Mouse (Mus musculus) c-Kit-positive CD71-positive TER-119-positive erythroid progenitor cells, embryonic 14.5 days (primary cell): ENCODE results near the gene Olfr1440.

ENCODE experiments used
- DNase-seq: peaks from one replicate; pipeline ENCODE4 v3.0.0-alpha.2; 2013; ENCODE audit warnings: low spot score

Gene Olfr1440

DNA sequence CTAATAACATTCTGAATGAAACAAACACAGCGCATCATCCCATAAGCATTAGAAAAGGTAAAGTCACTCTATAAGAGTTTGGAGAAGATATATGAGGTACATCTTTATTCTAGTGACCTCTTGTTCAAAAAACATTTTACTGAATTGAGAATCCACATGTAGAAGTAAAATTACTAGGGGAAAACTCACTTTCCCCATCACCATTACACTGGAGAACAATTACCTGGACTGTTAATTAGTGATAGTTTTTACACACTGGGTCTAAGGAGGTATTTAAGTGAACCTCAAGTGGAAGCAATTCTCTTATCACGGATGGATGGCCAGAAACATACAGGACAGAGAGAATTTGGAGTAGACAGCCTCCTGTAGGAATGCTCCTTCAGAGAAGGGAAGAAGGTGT, at the start of gene Olfr1440:
Gene Olfr1440, plus strand, starts transcription at position 301 of the 400 bp plus-strand sequence.
- no peak for DNase-seq

DNA sequence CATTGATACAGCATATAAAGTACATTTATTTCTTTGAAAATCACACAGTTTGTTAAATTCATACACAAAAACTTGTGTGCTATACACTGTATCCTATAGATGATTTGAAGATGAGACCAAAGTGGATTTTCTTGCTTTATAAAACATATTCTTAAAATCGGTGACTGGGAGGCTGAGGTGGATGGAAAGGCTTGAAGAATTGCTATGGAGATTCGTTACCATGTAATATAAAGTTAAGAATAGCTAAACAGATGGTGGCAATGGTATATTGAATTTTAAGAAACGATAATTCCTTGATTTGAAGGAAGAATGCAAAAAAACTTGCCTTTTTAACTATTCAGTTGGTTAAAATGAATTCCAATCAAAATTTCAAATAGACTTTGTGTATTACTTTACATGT, 14.1 kb upstream of the Olfr1440 start:
- DNase-seq, result no peak

DNA sequence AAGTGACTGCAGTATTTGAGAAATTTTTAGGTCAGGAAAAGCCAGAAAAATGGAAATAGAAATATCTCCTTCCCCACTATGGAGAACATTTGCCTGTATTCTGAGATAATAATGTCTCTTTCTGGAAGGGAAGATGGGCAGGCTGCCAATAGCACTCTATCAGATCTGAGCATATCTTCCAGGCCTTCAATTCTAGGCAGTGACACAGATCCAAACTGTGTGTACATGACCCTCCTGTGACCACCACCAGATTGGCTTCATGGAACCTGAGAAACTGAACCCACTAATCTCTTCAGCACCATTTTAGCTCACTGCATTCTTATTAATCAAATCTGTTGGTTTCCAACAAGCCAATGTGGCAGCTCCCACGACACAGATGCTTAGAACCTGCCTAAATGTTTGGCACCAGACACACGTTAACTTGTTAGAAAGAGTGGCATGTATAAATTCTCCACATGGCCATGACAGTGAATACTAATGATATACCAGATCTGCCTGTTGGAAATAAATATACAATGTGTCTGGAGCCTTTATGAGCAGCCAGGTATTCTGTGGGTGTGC, 12.5 kb upstream of the Olfr1440 start:
- DNase-seq, result no peak

DNA sequence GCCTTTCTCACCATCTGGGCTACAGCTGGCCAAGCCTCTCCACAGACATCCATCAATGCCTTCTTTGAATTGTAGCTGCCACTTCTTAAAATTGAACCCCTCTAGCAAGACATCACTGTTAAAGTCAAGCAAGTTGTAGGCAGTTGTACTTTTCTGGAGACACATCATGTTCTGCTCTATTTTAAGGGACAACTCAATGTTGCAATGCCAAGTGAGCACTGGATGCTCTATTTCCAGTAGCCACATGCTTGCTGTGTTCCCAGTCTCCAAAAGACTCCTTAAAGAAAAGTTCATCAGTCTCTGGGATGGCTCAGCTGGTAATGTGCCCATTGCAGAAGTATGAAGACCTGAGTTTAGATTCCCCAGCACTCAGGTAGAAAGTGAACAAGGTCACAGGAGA, 26.7 kb downstream of the Olfr1440 start:
- no peak for DNase-seq

DNA sequence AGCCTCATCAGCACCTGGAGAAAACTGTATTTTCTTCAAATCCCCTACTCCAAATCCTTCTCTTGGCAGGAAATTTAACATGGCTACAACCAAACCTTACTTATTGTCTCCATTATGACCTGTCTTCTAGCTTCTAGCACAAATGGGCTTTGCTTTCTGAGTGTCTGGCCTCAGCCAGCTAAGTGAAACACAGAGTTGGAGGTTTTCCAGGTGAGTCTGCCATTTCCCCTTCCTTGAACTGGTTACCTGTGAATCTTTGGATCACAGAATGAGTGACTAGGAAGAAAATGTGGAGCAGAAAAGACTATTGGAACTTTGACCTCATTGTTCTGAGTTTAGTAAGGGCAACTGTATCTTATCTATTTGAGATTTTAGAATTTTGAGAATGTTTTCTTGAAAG, 30.3 kb downstream of the Olfr1440 start, which contains the start of gene Olfr1441:
Gene Olfr1441, plus strand, starts transcription at position 73 of the 400 bp plus-strand sequence.
- no peak for DNase-seq

DNA sequence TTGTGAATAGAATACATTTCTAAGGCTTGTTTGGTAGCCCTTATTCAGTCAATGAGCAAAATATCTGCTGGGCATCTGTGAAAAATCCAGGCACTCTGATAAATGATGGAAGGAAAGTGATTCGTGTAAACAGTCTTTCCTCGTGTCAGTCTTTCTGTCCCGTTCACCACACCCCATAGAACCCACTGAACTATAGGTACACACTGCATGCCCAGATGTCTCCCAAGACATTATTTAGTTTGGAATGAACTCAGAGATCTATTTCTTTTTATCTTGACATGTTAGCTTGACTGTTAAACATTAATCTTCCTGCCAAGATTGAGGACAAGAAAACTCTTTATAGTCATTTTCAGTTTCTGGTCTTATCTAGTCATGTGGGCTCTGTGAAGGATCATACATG, 31.2 kb downstream of the Olfr1440 start:
- no peak for DNase-seq

DNA sequence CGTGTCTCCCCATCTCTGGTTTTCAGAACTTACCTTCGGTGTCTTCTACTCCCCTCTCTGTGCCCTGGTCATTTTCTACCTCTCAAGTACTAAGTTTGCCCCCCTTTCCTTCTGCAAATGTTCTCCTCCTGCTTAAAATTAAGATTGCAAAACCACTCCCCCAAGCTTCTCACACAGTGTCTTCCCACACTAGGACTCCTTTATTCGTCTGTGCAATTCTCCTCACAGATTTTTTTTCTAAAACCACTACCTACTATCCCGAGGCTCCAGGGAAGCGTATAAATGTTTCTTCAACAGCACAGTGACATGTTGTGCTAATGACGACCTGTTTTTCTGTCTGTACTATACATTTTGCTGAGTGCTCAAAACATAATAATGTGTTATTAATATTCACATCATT, 33.5 kb downstream of the Olfr1440 start:
- DNase-seq, result no peak

DNA sequence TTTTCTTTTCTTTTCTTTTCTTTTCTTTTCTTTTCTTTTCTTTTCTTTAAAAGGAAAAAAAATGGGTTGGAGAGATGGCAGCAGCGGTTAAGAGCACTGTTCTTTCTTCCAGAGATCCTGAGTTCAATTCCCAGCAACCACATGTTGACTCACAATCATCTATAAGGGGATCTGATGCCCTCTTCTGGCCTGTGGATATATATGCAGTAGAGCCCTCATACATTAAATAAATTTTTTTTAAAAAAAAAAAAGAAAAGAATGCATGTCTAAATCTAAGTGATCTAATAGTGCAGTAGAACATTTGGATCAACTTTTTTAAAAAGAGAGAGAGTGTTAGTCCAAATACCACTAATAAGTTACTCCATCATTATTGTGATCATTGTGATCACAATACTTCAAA, 34.6 kb downstream of the Olfr1440 start:
- no peak for DNase-seq

DNA sequence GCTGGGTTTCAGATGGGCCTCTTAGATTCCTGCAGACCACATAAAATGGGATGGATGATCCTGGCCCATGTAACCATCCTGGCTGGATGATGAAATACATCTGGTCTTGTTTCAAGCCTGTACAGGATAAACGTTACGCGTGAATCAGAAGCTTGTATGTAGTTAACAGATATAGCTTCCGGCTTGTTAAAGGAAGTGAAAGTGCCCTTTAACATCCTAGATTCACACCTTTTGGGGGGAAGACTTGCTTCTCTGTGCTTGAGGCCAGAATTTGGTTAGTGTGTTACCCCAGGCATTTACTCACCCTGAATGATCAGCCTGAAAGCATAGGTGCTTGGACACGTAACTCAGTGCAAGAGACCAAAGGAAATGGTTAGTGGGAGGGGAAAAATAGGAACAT, 40.0 kb downstream of the Olfr1440 start:
- DNase-seq, result no peak

DNA sequence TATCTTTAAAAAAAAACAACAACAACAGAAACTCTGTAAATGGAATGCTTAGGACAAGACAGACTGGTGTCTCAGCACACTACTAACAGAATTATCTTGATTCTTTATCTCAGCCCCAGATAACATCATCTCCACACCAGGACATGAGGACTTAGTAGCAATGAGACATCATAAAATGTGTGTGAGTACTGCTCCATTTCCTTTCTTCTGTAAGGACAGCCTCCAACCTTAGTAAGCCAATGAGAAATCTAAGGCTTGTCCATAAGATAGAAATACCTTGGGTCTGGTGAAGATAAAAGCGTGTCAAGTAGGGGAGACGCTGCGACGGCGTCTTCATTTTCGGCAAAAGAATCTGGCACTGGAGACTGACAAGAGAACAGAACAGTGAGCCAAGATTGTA, 40.5 kb downstream of the Olfr1440 start, which contains the start of gene Pfpl:
Gene Pfpl, plus strand, starts transcription at position 301 of the 400 bp plus-strand sequence.
- no peak for DNase-seq

DNA sequence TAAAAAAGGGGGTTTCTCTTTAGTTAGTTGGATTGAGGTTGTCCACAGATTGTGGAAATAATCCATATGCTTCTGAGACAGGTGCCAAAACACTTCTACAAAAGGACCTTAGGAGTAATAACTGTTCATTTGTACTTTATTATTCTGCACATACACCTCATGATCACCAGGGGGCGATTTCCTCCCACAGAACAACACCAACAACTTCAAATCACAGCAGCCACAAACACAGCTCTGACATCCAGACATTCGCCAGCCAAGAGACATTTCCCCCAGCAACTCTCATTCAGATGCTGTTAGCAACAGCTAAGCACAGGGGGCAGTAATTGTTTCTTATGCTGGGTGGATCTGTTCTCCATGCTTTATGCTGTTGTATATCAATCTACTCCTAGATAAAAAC, 46.0 kb downstream of the Olfr1440 start:
- DNase-seq, result no peak

DNA sequence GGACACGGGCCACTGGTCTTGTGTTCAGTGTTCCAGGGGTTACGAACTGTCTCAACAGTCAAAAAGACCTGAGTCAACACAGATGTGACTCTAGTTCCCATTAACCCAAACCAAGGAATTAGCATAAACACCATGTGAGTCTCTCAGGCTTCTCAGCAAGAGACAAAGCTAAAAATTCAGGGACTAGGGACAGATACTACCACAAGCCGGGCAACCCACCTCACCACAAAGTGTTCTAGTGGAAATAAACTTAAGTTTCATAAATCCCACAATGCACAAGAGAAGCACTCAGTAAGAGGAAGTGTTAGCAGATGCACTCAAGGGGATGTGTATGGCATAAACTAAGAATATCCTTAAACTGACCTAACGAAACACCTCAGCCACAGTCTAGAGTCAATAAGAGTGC, 47.9 kb downstream of the Olfr1440 start:
- no peak for DNase-seq

DNA sequence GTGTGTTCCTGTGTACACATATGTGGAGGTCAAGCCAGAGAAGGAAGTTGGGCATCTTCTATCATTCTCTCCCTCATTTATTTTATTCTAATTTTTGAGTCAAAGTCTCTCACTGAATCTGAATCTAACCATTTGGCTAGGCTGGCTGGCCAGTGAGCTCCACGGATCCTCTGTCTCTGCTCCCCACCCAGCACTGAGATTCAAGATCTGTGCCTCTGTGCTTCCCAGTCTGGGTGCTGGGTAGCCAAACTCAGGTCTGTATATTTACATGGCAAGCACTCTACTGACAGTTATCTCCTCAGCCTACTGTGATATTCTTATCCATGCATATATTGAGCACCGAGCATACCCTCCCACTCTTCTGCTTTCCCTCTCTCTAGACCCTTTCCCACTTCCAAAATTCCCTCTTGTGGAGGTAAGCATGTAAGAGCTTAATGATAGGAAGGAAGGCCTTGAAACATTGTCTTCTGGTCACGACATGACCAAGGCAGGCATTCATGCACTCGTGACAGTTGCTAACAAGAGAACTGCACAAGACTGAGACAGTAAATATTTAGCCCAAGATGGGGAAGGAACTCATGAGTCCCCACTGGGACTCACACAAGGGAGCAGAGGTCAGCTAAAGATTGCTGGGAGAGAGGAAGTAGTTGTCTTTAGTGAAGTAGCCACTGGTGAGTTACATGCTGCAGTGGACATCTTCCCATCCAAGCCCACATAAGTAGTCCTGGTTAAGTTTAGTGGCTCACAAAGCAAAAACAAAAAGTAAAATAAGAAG, 48.9 kb downstream of the Olfr1440 start:
- DNase-seq, result no peak

DNA sequence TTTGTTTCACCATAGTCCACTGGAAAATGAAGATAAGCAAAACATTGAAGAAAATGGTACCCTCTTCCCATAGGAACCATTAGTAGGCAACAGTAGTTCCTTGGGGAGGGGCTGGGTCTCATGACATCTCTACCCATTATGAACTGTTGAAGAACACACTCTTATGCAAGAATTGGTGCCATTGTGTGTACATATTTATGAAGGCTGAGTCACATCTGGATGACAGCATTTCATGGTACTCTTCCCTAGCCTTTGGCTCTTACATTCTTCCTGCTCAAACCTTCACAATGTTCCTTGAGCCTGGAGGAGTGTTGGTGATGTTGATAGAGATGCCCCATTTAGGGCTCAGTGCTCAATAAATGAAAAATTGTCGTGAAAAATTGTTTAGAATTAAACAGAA, 52.5 kb downstream of the Olfr1440 start:
- no peak for DNase-seq

DNA sequence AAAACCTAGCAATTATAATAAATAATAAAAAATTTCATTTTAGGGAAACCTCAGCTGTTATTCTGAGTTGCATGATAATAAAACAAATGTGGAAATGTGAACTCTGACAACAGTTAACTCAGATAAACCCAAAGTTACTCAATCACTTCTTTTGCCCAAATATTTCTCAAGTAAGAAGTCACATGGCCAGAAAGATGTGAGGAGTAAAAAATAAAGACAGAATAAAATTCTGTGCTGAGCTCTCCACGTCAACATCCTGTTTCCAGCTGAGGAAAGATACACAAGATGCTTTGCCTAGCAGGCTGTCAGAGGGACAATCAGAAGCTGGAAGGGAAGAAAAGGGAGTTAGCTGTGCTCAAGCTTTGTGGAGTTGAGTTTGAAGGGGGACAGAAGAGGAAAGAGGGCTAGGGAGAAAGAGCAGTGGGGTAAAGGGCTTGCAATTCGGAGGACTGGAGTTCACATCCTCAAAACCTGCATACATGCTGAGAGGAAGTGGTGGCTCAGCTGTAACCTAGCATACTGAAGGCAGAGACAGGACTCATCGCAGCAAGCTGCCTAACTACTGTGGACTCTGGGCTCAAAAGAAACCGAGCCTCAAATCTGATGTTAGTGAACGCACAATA, 53.1 kb downstream of the Olfr1440 start:
- DNase-seq, result no peak

DNA sequence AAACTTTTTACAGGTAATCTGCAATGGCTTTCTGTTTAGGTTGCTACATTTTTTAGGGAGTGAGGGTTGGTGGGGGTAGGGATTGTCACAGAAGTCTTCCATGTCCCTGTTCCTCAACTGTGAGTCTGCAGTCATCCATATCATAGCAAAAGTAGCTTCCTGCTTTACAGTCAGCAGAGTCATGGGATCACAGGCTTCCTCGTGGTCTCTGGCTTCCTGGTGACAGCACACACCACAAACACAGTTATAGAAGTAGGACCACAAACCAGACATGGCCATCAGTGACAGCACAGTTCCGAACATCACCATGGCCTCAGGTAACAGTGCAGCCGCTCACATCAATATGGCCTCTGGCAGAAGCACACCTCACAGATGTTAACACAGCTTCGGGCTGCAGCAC, 55.5 kb downstream of the Olfr1440 start:
- DNase-seq, result no peak

DNA sequence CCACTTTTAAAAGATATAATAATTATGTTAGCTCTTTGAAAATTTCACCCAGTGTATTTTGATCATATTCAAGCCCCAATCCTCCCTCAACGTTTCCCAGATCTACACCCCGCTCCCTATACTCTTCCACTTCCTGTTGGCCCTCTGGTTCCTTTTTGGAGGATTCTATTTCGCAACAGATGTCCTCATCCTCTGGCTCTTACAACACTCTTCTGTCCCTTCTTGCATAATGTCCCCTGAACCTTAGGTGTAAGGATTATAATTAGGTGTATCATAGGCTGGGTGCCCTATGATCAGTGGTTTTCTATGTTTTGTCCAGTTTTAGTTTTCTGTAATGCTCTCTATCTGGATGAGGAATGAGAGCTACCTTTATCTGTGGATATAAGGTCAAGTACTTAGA, 57.9 kb downstream of the Olfr1440 start:
- DNase-seq, result no peak
